Mouse (Mus musculus): Measurements from ENCODE around the gene Abca16. TPM values are rescaled to one million over a fixed set of nuclear protein-coding genes. Genes with fewer than 3 reads are reported as not detected.

The Abca16 gene
- not detected in 2 replicates for polyA plus RNA-seq (2012; rRNA removed)

GRCm38 (mm10) chr7:120409447-120409846 lies at the start of gene Abca16:
Gene Abca16, plus strand, starts transcription at chr7:120409647.
- TF ChIP-seq POLR2A (IDR thresholded peaks at IDR 0.05; ENCODE audit: control insufficient read depth, extremely low read depth, insufficient read depth, low read length, poor library complexity) (no peak), CTCF (IDR thresholded peaks at IDR 0.05; ENCODE audit: borderline replicate concordance, control insufficient read depth, extremely low read depth, insufficient read depth, low read length, poor library complexity) (no peak)
- H3K27ac ChIP-seq (ENCODE audit: control insufficient read depth, insufficient read depth, low read length) = no peak within 1 kb of the TSS
- no peaks in the 10 kb centered on the region for H3K27me3 ChIP-seq (ENCODE audit: control insufficient read depth, insufficient read depth, low read length)
- no peaks in the 10 kb centered on the region for H3K4me1 ChIP-seq (replicated peaks; ENCODE audit: control insufficient read depth, insufficient read depth, low read length)
- WGBS = 78% methylated on average over 10 of the region's 10 CpGs
- no peaks in the 10 kb centered on the region for H3K36me3 ChIP-seq (ENCODE audit: control insufficient read depth, insufficient read depth, low read length)
- DNase-seq = no peak
- H3K4me3 ChIP-seq (ENCODE audit: control insufficient read depth, insufficient read depth, low read length) = no peak within 1 kb of the TSS

GRCm38 (mm10) chr7:120361159-120361558 lies 48.3 kb upstream of the Abca16 start:
- DNase-seq = no peak
- Histone ChIP-seq H3K4me3 (ENCODE audit: control insufficient read depth, insufficient read depth, low read length) (no peak overlapping the region), H3K27ac (ENCODE audit: control insufficient read depth, insufficient read depth, low read length) (no peak overlapping the region), H3K36me3 (ENCODE audit: control insufficient read depth, insufficient read depth, low read length) (no peaks in the 10 kb centered on the region), H3K27me3 (ENCODE audit: control insufficient read depth, insufficient read depth, low read length) (no peaks in the 10 kb centered on the region), H3K4me1 (replicated peaks; ENCODE audit: control insufficient read depth, insufficient read depth, low read length) (no peaks in the 10 kb centered on the region)
- 44% methylated on average over 13 of the region's 13 CpGs for WGBS
- no peak for TF ChIP-seq POLR2A (IDR thresholded peaks at IDR 0.05; ENCODE audit: control insufficient read depth, extremely low read depth, insufficient read depth, low read length, poor library complexity)
- TF ChIP-seq CTCF (IDR thresholded peaks at IDR 0.05; ENCODE audit: borderline replicate concordance, control insufficient read depth, extremely low read depth, insufficient read depth, low read length, poor library complexity) = no peak

- Histone ChIP-seq H3K4me3 (ENCODE audit: control insufficient read depth, insufficient read depth, low read length) (no peak overlapping the region), H3K27ac (ENCODE audit: control insufficient read depth, insufficient read depth, low read length) (no peak overlapping the region), H3K27me3 (ENCODE audit: control insufficient read depth, insufficient read depth, low read length) (no peaks in the 10 kb centered on the region), H3K4me1 (replicated peaks; ENCODE audit: control insufficient read depth, insufficient read depth, low read length) (no peaks in the 10 kb centered on the region), H3K36me3 (ENCODE audit: control insufficient read depth, insufficient read depth, low read length) (no peaks in the 10 kb centered on the region)
- WGBS = 93% methylated on average over 1 of the region's 1 CpGs
- TF ChIP-seq CTCF (IDR thresholded peaks at IDR 0.05; ENCODE audit: borderline replicate concordance, control insufficient read depth, extremely low read depth, insufficient read depth, low read length, poor library complexity) (no peak), POLR2A (IDR thresholded peaks at IDR 0.05; ENCODE audit: control insufficient read depth, extremely low read depth, insufficient read depth, low read length, poor library complexity) (no peak)
- DNase-seq = no peak
These were observed 2.9 kb downstream of the Abca16 start for GRCm38 (mm10) chr7:120412391-120412790.

GRCm38 (mm10) chr7:120426625-120427024 lies 17.2 kb downstream of the Abca16 start:
- 46% methylated on average over 3 of the region's 3 CpGs for WGBS
- Histone ChIP-seq H3K27me3 (ENCODE audit: control insufficient read depth, insufficient read depth, low read length) (no peaks in the 10 kb centered on the region), H3K36me3 (ENCODE audit: control insufficient read depth, insufficient read depth, low read length) (no peaks in the 10 kb centered on the region), H3K4me1 (replicated peaks; ENCODE audit: control insufficient read depth, insufficient read depth, low read length) (no peaks in the 10 kb centered on the region), H3K4me3 (ENCODE audit: control insufficient read depth, insufficient read depth, low read length) (no peak overlapping the region), H3K27ac (ENCODE audit: control insufficient read depth, insufficient read depth, low read length) (no peak overlapping the region)
- TF ChIP-seq POLR2A (IDR thresholded peaks at IDR 0.05; ENCODE audit: control insufficient read depth, extremely low read depth, insufficient read depth, low read length, poor library complexity) (no peak), CTCF (IDR thresholded peaks at IDR 0.05; ENCODE audit: borderline replicate concordance, control insufficient read depth, extremely low read depth, insufficient read depth, low read length, poor library complexity) (no peak)
- DNase-seq = no peak

- DNase-seq = no peak
- Histone ChIP-seq H3K27ac (ENCODE audit: control insufficient read depth, insufficient read depth, low read length) (no peak overlapping the region), H3K27me3 (ENCODE audit: control insufficient read depth, insufficient read depth, low read length) (no peaks in the 10 kb centered on the region), H3K36me3 (ENCODE audit: control insufficient read depth, insufficient read depth, low read length) (no peaks in the 10 kb centered on the region), H3K4me3 (ENCODE audit: control insufficient read depth, insufficient read depth, low read length) (no peak overlapping the region), H3K4me1 (replicated peaks; ENCODE audit: control insufficient read depth, insufficient read depth, low read length) (no peaks in the 10 kb centered on the region)
- TF ChIP-seq CTCF (IDR thresholded peaks at IDR 0.05; ENCODE audit: borderline replicate concordance, control insufficient read depth, extremely low read depth, insufficient read depth, low read length, poor library complexity) = no peak
These were observed 22.0 kb downstream of the Abca16 start for GRCm38 (mm10) chr7:120431464-120431863.

- no peaks in the 10 kb centered on the region for H3K4me1 ChIP-seq (replicated peaks; ENCODE audit: control insufficient read depth, insufficient read depth, low read length)
- H3K4me3 ChIP-seq (ENCODE audit: control insufficient read depth, insufficient read depth, low read length) = no peak overlapping the region
- DNase-seq = no peak
- H3K36me3 ChIP-seq (ENCODE audit: control insufficient read depth, insufficient read depth, low read length) = no peaks in the 10 kb centered on the region
- no peaks in the 10 kb centered on the region for H3K27me3 ChIP-seq (ENCODE audit: control insufficient read depth, insufficient read depth, low read length)
- no peak for TF ChIP-seq POLR2A (IDR thresholded peaks at IDR 0.05; ENCODE audit: control insufficient read depth, extremely low read depth, insufficient read depth, low read length, poor library complexity)
- TF ChIP-seq CTCF (IDR thresholded peaks at IDR 0.05; ENCODE audit: borderline replicate concordance, control insufficient read depth, extremely low read depth, insufficient read depth, low read length, poor library complexity) = no peak
- 14% methylated on average over 31 of the region's 31 CpGs for WGBS
- H3K27ac ChIP-seq (ENCODE audit: control insufficient read depth, insufficient read depth, low read length) = no peak overlapping the region
These were observed 94.6 kb downstream of the Abca16 start for GRCm38 (mm10) chr7:120503891-120504662.

- Histone ChIP-seq H3K36me3 (ENCODE audit: control insufficient read depth, insufficient read depth, low read length) (no peaks in the 10 kb centered on the region), H3K27me3 (ENCODE audit: control insufficient read depth, insufficient read depth, low read length) (no peaks in the 10 kb centered on the region), H3K4me3 (ENCODE audit: control insufficient read depth, insufficient read depth, low read length) (no peak overlapping the region), H3K27ac (ENCODE audit: control insufficient read depth, insufficient read depth, low read length) (no peak overlapping the region), H3K4me1 (replicated peaks; ENCODE audit: control insufficient read depth, insufficient read depth, low read length) (no peaks in the 10 kb centered on the region)
- TF ChIP-seq POLR2A (IDR thresholded peaks at IDR 0.05; ENCODE audit: control insufficient read depth, extremely low read depth, insufficient read depth, low read length, poor library complexity) (no peak), CTCF (IDR thresholded peaks at IDR 0.05; ENCODE audit: borderline replicate concordance, control insufficient read depth, extremely low read depth, insufficient read depth, low read length, poor library complexity) (no peak)
- no peak for DNase-seq
- WGBS = 41% methylated on average over 5 of the region's 5 CpGs
These were observed 95.2 kb downstream of the Abca16 start for GRCm38 (mm10) chr7:120504663-120504979.

Measured in thymus, adult 2 months (tissue).